Mouse (Mus musculus): Measurements from ENCODE around the gene Ldhb.

The Ldhb gene

DNA sequence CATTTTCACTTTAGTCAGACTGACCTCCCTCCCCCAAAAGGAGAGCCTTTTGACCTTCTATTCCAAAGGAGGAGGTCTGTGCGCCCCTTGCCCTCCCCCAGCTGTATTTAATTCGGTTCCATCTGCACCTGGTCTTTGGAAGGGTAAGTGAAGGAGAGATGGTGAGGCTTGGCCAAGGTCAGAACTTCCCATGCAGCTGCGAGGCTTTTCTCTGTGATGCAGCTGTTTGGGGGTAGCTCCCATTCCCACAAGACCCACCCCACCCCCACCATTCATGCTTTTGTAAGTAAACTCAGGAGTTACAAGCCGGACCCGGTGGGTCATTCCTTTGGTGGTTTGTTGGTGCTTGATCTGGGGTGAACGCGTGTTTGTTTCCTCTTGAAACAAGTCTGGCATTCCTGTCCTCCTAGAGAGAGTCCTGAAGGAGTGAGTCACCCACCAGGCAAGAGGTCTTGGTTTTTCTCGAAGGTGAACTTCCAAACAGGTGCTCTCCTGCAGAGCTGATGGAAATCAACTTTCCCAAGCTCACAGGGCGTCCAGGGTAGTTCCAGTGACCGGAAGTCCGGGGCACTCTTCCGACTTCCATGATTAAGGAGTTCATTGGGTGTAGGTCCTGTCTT is 3.9 kb upstream of the Ldhb start:
- DNase-seq = no peak

DNA sequence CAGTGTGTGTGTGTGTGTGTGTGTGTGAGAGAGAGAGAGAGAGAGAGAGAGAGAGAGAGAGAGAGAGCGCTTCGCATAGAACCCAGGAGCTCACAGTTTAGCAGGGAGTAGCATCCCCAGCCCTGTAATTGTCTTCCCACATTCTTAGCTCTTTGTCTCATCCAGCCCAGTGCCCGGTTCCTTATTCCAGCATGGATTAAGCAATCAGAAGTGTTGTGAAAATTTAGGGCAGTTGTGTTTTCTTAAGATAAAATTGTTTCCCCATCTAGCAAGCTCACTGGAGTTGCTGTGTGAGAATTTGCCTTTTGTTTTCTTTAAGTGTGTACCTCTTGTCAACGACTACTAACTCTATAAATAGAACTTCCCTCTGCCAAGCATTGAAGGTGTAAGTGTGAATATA is 906 bp upstream of the Ldhb start:
- no peak for DNase-seq

DNA sequence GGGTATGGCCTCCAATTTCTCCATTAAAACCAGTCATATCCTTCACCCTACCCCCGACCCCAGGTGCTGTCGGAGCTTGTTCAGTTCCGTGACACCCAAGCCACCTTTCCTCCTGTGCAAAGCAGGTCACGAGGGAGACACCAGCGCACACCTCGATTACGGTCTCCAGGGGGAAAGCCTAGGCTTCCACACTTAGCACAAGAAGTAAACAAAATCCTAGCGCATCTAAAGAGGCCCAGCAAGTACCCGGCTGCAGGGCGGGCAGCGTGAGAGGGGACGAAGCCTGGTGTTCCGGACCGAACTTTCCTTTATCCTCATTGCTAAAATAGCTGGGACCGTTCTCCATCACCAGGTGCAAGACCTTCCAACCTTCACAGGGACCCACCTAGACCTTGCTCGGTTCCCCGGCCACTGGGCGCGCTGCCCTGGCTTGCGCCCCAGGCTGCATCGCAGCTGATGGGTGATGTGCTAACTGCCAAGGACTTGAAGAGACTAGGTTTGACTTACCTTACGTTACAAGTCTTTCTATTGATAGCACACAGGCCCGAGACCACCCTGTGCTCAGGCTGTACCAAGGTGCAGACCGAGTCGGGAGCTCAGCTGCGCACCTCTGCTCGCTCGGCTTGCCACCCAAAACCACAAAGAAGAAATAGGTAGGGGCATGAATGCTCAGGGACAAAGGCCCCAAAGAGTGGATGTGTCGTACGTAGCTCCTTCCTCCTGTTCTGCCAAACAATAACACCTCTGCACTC is 548 bp downstream of the Ldhb start:
- DNase-seq = peak in 1 of 2 experiments; percentile 45

DNA sequence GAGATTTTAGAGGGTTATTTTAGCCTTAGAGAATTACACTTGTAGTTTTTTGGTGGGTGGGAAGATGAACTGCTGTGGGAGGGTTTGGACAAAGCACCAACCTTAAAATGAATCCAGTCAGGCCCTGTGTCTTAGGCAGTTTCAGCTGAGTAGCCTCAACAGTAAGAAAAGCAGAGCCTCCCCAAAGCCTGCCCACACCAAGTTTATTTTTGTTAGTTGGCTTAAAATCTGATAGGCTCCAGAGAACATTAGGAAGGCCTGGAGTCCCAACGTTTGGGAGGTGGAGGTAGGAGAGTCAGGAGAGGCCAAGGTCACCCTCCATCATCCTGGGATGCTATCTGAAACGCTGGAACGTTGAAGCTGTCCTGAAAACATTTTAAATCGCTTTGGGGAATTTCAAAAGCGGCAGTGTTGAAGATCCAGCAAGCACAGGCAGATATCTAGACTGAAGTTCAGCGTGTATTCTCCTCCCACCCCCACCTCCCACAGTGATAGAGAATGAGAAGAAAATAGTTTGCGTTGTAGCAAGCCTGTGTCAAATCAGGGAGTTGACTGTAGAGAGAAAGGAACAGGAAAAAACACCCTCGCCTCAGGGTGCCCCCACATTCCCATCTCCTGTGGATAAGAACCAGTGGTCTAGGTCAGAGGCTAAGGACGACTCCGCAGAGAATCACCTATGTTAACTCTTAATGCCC is 1.3 kb downstream of the Ldhb start:
- DNase-seq = no peak

DNA sequence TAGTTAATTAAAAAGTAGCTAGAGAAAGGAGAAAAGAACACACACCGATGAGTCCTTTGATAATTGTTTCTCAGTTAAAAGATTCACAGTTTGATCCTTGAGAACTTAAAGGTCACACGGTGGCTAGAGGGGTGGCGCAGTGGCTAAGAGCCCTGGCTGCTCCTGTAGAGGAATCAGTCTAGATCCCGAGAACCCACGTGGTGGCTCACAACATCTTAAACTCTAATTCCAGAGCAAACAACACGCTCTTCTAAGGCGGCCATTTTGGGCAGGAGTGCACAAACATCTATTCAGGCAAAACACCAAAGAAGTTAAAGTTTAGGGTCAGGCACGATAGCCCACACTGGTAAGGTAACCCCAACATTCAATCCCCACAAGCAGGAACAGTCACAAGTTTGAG is 4.2 kb downstream of the Ldhb start:
- no peak for DNase-seq

DNA sequence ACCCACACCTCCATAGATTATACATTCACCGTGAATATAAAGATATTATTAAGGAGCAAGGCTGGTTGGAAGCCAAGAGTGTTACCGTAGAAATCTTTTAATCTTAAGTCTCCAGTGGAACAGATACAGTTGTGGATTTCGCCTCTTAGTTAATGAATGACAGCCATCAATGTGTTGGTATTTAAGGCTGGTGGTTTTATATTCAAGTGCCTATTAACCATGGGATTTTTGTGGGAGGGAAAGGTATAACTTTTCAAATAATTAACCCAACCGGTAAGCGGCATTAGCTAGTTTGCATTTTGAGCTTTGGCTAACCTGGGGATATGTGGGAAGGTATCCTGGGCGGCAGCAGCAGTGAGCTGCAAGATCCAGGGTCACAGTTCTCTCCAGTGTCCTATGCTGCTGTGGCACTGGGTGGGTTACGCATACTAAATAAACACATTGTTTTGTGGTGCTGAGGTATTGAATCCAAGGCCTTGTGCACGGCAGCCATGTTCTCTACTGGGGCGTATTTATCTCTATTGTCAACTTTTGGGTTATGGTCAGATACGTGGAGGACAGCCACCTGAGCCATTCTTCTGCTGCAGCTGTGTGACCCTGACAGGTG is 5.1 kb downstream of the Ldhb start:
- DNase-seq = no peak

DNA sequence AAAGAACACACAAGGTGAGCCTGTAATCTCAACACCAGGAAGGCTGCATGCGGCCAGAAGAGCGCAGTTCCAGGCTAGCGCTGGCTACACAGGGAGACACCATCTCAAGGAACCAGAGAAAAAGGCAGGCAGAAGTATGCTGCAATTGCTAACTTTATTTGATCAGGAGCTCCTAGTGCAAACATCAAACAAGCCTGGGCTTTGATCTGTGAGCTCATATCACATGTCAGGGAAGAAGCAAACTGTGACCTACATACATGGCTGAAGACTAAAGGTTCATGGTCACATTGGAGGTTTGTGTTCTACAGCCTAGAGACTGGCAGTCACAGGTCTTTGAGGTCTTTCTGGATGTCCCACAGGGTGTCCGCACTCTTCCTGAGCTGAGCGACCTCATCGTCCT is 17.6 kb downstream of the Ldhb start:
- DNase-seq = peak in 1 of 2 experiments; percentile 56

DNA sequence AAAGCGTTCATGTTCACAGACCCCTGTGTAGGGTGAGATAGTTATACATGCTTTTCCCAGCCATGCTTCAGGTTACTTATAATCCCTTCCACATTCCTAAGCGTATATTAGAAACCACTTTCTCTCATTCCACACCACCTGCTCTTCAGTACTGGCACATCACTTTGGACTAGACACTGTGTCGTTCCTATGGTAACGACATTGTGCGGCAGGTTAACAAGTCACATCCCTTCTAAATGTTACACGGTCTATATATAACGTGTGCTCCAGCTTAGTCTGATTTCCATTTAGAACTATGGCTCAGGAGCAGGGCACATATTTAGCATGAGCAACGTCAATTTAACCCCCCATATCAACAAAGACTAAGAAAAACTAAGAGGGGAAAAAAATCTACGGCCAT is 20.1 kb downstream of the Ldhb start:
- DNase-seq = no peak

DNA sequence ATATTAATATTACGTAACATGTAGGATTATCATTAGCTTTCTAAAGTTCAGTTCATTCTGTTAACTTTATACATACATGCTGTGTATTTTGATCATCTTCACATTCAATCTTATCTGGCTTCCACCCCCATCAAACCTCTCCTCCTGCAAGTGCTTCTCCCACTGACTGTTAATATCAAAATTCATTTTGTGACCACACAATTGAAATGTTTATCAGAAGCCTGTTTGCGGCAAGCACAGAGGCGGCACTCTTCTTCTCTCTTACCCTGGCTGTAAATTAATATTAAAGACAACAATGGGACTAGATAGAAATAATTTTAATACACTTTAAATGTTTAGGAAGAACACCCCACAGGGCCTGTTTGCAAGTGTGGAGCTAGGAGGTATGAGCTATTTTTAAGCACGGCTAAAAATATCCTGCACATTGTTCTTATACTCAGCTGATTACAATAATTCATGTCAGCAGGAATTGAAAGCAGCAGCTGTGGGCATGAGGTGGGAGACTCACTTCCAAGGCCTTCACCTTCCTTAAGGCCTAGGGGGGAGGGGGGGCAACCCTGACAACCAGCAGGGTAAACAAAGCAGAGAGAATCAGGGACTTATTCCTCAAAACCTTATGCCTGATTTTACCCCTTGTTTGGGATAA is 22.2 kb downstream of the Ldhb start:
- DNase-seq = no peak

DNA sequence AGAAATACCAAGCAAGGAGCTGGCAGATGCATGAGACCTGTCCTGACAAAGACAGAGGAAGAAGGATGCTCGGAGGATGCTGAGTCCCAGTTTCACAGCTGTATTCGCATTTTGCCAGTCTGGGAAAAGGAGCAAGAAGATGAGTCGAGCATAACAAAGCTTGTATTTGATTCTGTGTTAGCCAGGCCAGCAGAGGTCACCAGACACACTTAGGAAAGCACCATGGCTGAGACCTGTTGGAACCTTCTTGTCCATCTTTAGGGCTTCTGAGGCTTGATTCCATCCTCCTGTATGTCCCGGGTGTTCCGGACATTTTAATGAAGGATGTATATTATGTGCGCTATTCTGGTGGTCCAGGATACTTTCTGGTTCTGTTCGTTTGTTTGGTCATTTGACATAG is 30.5 kb downstream of the Ldhb start:
- no peak for DNase-seq

DNA sequence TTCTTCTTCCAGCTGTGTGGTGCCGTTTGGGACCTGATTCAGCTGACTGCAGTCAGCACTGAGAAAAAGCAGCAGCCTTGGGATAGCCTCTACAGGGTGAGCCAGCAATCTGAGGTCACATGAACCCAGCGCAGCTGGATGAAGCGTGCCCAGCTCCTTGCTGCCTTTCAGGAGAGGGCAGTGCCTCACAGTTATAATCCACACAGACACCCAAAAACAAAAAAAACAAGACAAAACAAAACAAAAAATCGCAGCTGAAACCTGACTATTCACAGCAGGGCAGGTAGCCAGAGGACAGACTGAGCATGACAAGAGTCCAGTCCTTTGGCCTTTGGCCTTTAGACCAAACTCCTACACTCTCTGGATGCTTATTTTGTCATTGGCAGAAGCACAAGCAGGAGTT is 35.0 kb downstream of the Ldhb start, which contains the start of gene Gys2:
Gene Gys2, minus strand, starts transcription at position 309 of the 403 bp plus-strand sequence.
- no peak for DNase-seq

DNA sequence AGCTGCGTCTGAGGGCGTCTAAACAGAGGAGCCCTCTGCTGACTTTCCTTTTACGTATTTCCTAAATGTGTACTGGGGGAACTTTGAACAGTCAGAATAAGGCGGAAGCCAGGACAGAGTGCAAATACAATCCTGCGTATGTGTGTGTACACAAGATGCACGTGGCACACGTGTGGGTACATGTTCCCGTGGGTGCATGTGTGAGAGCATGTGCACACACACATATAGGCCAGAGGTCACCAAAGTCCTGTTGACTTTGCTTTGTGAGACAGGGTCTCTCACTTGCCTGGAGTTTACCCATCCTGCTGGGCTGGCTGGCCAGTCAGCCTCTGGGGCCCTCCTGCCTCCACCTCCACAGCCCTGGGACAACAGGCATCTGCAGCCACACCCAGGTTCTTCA is 36.6 kb downstream of the Ldhb start:
- no peak for DNase-seq

DNA sequence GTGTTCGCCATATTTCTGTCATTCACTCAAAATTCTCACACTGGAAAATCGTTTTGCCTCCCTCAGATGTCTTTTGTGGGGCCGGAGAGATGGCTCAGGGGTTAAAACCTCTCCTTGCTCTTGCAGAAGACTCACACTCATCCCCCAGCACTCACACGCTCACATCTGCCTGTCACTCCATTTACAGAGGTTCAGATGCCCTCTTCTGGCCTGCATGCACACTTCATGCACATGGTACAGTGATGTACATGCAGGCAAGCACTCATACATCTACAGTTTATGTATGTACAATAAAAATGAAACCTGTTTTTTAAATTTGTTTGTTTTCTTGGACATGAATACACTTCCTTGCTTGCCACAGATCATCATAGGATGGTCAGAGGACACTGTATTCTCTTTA is 38.2 kb downstream of the Ldhb start:
- DNase-seq = peak in 1 of 2 experiments; percentile 30

DNA sequence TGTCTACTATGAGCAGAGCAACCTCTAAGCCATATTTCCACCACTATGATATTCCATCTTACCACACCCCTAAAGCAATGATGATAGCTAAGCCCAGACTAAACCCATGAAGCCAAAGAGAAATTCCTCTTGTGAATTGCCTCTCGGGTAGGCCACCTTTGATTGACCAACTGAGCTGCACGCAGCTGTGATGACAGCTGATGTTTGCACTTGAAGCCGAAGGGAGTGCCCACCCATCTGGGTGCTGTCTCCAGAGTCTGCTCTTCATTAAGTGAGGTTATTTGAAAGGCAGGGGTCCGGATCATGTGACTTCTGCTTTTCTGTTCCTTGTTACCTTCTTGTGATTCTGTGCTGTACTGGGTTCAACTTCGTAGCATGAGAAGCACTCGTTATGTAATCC is 45.6 kb downstream of the Ldhb start:
- no peak for DNase-seq

DNA sequence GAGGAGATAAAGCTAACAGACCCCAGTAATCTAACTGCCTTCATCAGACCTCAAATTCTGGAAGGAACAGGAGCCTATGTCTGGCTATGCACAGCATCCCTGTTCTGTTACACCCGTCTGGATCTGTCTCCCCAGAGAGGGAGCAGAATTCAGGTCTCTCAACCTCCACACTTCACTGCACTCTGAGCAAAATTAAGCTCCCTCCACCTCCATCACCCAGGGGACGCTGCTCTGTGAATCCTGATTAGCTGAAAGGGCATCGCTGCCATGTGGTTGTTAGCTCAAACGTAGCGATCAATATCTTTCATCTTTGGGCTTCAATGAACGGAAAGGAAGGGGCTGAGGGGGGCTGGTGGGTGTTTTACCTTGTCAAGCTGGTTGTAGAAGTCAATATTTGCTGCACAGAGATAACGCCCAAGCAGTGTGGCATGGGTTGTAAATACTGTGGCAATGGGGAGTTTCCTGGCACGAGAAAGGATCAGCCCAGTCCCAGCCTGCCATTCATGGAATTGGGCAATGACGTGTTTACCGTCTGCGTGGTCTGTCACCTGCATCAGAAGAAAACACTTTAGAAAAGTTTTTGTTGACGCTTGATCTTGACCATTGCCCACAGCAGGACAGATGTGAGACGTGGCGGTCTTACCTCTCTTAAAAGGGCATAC is 48.6 kb downstream of the Ldhb start:
- no peak for DNase-seq

DNA sequence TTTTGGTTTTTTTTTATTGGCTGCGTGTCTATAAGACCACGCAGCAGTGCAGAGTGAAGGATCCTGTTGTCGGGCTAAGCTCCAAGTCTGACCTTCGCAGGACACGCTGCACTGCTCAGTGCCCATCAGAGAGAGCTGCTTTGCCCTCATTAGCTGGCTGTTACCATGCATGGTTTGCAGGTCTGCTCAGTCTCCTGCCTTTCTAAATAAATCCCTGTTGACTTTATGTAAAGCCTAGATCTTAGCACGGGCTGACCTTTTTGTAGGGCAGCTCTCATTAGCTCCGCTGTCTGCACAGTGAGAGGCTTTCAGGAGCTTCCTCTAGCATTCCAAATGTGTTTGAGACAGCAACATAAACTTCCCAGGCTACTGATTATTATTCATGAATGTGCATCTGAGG is 49.7 kb downstream of the Ldhb start:
- DNase-seq = no peak

DNA sequence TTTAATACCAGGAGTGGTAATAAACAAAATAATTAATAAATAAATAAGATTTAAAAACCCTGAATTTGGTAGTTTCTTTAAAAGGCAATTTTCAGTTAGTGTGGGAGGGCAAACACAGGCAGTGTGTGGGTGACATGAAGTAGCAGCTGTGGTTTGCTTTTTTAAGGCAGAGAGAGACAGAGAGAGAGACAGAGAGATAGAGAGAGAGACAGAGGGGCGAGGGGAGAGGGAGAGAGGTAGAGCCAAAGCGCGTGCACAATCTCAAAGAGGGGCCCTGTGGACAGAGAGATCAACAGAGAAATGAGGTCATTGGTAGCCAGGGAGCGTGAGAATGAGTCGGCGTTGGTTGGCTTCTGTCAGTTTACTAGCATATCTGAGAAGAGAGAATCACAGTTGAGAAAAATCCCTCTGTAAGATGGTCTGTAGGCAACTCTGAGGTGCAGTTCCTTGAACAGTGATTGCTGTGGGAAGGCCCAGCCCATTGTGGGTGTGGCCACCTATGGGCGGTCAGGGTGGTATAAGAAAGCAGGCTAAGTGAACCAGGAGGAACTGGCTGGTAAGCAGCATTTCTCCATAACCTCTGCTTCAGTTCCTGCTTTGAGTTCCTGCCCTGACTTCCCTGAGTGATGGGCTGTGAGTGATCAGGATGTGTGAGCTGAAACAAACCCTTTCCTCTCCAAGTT is 52.3 kb downstream of the Ldhb start:
- no peak for DNase-seq

DNA sequence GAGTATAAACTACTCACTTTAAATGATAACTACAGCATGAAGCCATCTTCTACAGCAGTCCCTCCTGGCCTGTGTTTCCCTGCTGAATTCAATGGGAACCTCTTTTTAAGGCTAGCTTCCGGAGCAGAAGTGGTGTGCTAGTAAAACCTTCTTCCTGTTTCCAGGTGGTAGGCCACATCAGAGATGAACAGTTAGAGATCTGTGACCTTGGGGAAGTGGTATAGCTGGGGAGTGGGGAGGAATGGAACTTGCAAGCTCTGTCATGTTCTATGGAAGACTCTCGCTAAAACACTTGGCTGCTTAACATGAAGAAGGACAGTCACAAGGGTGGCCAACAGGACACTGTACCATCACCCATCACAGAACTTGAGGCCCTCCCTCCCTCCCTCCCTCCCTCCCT is 54.4 kb downstream of the Ldhb start:
- peak in 1 of 2 experiments; percentile 42 for DNase-seq

DNA sequence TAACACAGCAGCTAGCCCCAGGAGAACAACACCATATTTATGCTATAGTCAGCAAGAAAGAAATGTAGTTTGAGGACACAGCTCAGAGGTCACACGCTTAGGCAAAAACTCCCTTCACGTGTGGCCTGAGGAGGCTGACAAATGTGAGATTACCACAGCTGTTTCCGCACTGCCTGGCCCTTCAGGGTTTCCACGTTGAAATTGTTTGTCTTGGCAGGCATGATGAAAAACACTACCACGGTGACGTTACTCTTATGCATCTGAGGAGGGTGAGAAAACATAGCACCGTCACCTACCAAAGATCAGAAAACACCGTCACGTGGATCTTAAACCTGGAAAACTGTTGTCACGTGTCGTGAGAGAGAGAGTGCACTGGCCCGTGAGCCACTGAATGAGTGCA is 56.4 kb downstream of the Ldhb start:
- no peak for DNase-seq
